Mouse (Mus musculus): ENCODE measurements around the gene Syn2. TPM values are rescaled to one million over a fixed set of nuclear protein-coding genes. Genes with fewer than 3 reads are reported as not detected.

Gene Syn2
- polyA plus RNA-seq, 1 experiment from 2014 or later: 0.30 TPM

DNA sequence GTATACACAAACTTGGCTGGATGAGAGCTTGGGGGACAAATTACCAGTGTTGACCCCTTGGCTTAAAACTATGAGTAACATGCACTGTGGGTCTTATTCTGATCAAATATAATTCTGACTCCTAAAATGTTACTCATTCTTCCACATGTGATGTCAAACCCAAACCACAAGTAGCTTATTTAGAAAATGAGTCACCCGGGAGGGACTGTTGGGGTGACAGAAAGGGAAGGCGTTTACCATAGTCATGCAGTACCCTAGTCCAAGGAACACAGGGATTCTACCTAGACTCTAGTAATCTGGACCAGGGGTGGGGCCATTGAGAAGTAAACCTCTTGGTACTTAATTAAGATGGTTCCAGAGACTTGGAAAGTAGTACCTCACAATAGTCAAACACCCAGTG lies 149.5 kb downstream of the Syn2 start:
- no peak for ATAC-seq (replicated peaks; ENCODE audit: low FRiP score)
- H3K4me2 ChIP-seq: no peak overlapping the region
- no peaks in the 10 kb centered on the region for H3K4me1 ChIP-seq (replicated peaks; ENCODE audit: control insufficient read depth, insufficient read depth, low read length)
- 85% methylated on average over 2 of the region's 2 CpGs for WGBS
- DNase-seq (ENCODE audit: low spot score): no peak
- H3K9me3 ChIP-seq (ENCODE audit: control insufficient read depth, low read length): no peaks in the 10 kb centered on the region
- H3K9ac ChIP-seq (ENCODE audit: low read depth, low read length): no peak overlapping the region
- no peak overlapping the region for H3K4me3 ChIP-seq (ENCODE audit: low read depth, low read length)
- no peak overlapping the region for H3K27ac ChIP-seq (ENCODE audit: low read depth, low read length)
- no peaks in the 10 kb centered on the region for H3K36me3 ChIP-seq (ENCODE audit: control insufficient read depth, insufficient read depth, low read length)
- H3K27me3 ChIP-seq (replicated peaks; ENCODE audit: control insufficient read depth, insufficient read depth, low read length): no peaks in the 10 kb centered on the region

DNA sequence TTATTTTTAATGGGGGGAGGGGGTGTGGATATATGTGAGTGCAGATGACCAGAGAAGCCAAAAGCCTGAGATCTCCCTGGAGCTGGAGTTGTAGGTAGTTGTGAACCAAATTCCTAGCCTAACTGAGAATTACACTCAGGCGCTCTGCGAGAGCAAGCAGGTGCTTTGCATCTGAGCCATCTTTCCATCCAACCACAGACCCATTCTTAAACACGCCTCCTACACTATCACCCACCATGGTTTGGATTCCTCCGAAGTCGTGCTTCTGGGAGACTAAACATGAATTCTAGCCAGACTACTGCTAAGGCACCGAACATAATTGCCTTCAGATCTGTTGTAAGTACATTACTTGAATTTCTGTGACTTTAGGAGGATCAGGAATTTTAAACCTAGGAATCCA lies 151.7 kb downstream of the Syn2 start:
- H3K27me3 ChIP-seq (replicated peaks; ENCODE audit: control insufficient read depth, insufficient read depth, low read length): no peaks in the 10 kb centered on the region
- no peak for ATAC-seq (replicated peaks; ENCODE audit: low FRiP score)
- no peak overlapping the region for H3K9ac ChIP-seq (ENCODE audit: low read depth, low read length)
- no peak overlapping the region for H3K4me3 ChIP-seq (ENCODE audit: low read depth, low read length)
- H3K27ac ChIP-seq (ENCODE audit: low read depth, low read length): no peak overlapping the region
- no peaks in the 10 kb centered on the region for H3K9me3 ChIP-seq (ENCODE audit: control insufficient read depth, low read length)
- no peak for DNase-seq (ENCODE audit: low spot score)
- H3K4me1 ChIP-seq (replicated peaks; ENCODE audit: control insufficient read depth, insufficient read depth, low read length): no peaks in the 10 kb centered on the region
- H3K36me3 ChIP-seq (ENCODE audit: control insufficient read depth, insufficient read depth, low read length): no peaks in the 10 kb centered on the region
- WGBS: 77% methylated on average over 6 of the region's 6 CpGs
- no peak overlapping the region for H3K4me2 ChIP-seq

DNA sequence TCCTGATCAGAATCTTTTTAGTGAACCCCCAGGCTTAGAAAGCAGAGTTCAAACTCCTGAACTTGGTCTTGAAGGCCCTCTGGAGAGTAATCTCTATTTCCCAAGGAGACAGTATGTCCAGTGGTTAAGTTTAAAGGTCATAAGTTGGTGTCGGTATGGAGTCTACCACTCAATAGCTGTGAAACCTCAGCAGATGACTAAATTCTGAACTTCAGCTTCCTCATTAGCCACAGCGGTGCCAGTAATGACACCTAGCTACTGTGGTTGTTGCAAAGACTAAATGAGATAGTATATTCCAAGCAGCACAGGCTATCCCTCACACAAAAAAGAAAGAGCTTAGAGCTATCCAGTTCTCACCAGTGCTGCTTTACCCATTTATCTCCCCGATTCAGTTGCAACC lies 153.5 kb downstream of the Syn2 start:
- H3K36me3 ChIP-seq (ENCODE audit: control insufficient read depth, insufficient read depth, low read length): no peaks in the 10 kb centered on the region
- H3K27ac ChIP-seq (ENCODE audit: low read depth, low read length): no peak overlapping the region
- DNase-seq (ENCODE audit: low spot score) (no peak), ATAC-seq (replicated peaks; ENCODE audit: low FRiP score) (no peak)
- H3K4me3 ChIP-seq (ENCODE audit: low read depth, low read length): no peak overlapping the region
- no peaks in the 10 kb centered on the region for H3K4me1 ChIP-seq (replicated peaks; ENCODE audit: control insufficient read depth, insufficient read depth, low read length)
- no peak overlapping the region for H3K4me2 ChIP-seq
- H3K9ac ChIP-seq (ENCODE audit: low read depth, low read length): no peak overlapping the region
- no peaks in the 10 kb centered on the region for H3K9me3 ChIP-seq (ENCODE audit: control insufficient read depth, low read length)
- H3K27me3 ChIP-seq (replicated peaks; ENCODE audit: control insufficient read depth, insufficient read depth, low read length): no peaks in the 10 kb centered on the region
- WGBS: 84% methylated on average over 3 of the region's 3 CpGs

DNA sequence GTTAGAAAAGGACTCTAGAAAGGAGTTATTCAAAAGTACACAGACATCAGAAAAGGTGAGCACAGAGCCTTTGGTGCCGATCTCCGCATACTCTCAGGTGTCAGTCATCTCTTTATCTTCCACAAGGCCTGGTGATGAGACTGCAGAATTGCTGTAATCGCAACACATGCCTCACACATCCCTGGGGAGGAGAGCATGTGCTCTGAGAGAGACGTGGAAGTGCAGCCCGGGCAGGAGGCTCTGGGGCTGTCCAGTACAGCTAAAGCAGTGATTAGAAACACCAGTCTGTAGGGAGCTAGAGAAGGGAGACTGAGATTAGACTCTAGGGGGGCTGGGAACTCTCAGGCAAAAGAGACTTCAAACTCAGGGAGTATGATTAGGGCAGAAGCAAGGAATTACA lies 155.9 kb downstream of the Syn2 start:
- DNase-seq (ENCODE audit: low spot score) (no peak), ATAC-seq (replicated peaks; ENCODE audit: low FRiP score) (no peak)
- Histone ChIP-seq H3K9ac (ENCODE audit: low read depth, low read length) (no peak overlapping the region), H3K4me3 (ENCODE audit: low read depth, low read length) (no peak overlapping the region), H3K9me3 (ENCODE audit: control insufficient read depth, low read length) (no peaks in the 10 kb centered on the region), H3K4me2 (no peak overlapping the region), H3K36me3 (ENCODE audit: control insufficient read depth, insufficient read depth, low read length) (no peaks in the 10 kb centered on the region), H3K27me3 (replicated peaks; ENCODE audit: control insufficient read depth, insufficient read depth, low read length) (no peaks in the 10 kb centered on the region), H3K27ac (ENCODE audit: low read depth, low read length) (no peak overlapping the region), H3K4me1 (replicated peaks; ENCODE audit: control insufficient read depth, insufficient read depth, low read length) (no peaks in the 10 kb centered on the region)
- 53% methylated on average over 5 of the region's 5 CpGs for WGBS

DNA sequence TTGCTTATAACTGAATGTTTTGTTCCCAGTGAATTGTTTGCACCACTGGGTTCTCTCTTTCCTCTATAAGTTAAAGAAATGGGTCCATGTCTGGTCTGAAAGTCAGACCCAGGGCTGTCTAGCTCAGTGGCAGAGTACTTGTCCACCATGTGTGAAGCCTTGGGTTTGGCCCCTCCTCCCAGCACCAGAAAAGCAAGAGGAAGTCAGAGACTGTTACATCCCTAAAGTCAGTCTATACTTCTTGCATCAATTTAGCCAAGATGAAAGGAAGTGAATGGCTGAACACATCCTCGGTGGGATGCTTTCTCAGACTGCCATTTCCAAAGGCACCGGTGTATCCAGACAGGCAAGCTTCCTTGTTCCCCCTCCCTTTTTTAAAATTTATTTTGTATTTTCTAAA lies 156.4 kb downstream of the Syn2 start:
- DNase-seq (ENCODE audit: low spot score) (no peak), ATAC-seq (replicated peaks; ENCODE audit: low FRiP score) (no peak)
- Histone ChIP-seq H3K4me1 (replicated peaks; ENCODE audit: control insufficient read depth, insufficient read depth, low read length) (no peaks in the 10 kb centered on the region), H3K4me3 (ENCODE audit: low read depth, low read length) (no peak overlapping the region), H3K9me3 (ENCODE audit: control insufficient read depth, low read length) (no peaks in the 10 kb centered on the region), H3K4me2 (no peak overlapping the region), H3K9ac (ENCODE audit: low read depth, low read length) (no peak overlapping the region), H3K36me3 (ENCODE audit: control insufficient read depth, insufficient read depth, low read length) (no peaks in the 10 kb centered on the region), H3K27ac (ENCODE audit: low read depth, low read length) (no peak overlapping the region), H3K27me3 (replicated peaks; ENCODE audit: control insufficient read depth, insufficient read depth, low read length) (no peaks in the 10 kb centered on the region)
- WGBS: 78% methylated on average over 2 of the region's 2 CpGs

DNA sequence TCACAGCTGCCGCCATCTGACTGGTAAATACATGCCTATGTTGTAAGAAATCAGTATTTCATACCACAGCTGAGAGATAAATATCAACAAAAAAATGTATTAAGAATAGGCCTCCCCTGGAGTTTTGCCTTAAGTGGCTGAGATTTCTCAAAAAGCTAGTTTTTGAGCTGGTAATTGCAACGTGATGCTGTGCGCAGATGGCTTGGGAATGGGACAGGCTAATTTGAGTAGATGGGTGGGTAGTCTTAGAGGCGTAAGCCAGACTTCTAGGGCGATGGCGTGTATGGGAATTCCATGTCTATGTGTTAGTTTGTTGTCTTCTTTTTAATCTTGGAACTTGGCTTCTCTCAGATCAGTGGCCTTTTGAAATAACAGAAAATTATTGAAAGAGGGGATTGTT lies 157.1 kb downstream of the Syn2 start:
- DNase-seq (ENCODE audit: low spot score) (no peak), ATAC-seq (replicated peaks; ENCODE audit: low FRiP score) (no peak)
- no peak overlapping the region for H3K4me2 ChIP-seq
- no peaks in the 10 kb centered on the region for H3K27me3 ChIP-seq (replicated peaks; ENCODE audit: control insufficient read depth, insufficient read depth, low read length)
- no peaks in the 10 kb centered on the region for H3K4me1 ChIP-seq (replicated peaks; ENCODE audit: control insufficient read depth, insufficient read depth, low read length)
- no peaks in the 10 kb centered on the region for H3K9me3 ChIP-seq (ENCODE audit: control insufficient read depth, low read length)
- no peaks in the 10 kb centered on the region for H3K36me3 ChIP-seq (ENCODE audit: control insufficient read depth, insufficient read depth, low read length)
- H3K4me3 ChIP-seq (ENCODE audit: low read depth, low read length): no peak overlapping the region
- no peak overlapping the region for H3K9ac ChIP-seq (ENCODE audit: low read depth, low read length)
- H3K27ac ChIP-seq (ENCODE audit: low read depth, low read length): no peak overlapping the region
- WGBS: 87% methylated on average over 6 of the region's 6 CpGs

- no peaks in the 10 kb centered on the region for H3K36me3 ChIP-seq (ENCODE audit: control insufficient read depth, insufficient read depth, low read length)
- no peak overlapping the region for H3K9ac ChIP-seq (ENCODE audit: low read depth, low read length)
- no peaks in the 10 kb centered on the region for H3K4me1 ChIP-seq (replicated peaks; ENCODE audit: control insufficient read depth, insufficient read depth, low read length)
- no peak for ATAC-seq (replicated peaks; ENCODE audit: low FRiP score)
- H3K4me3 ChIP-seq (ENCODE audit: low read depth, low read length): no peak overlapping the region
- no peaks in the 10 kb centered on the region for H3K27me3 ChIP-seq (replicated peaks; ENCODE audit: control insufficient read depth, insufficient read depth, low read length)
- no peak overlapping the region for H3K4me2 ChIP-seq
- 67% methylated on average over 6 of the region's 6 CpGs for WGBS
- no peaks in the 10 kb centered on the region for H3K9me3 ChIP-seq (ENCODE audit: control insufficient read depth, low read length)
- DNase-seq (ENCODE audit: low spot score): no peak
- no peak overlapping the region for H3K27ac ChIP-seq (ENCODE audit: low read depth, low read length)
Observed at GRCm38 (mm10) chr6:115292621-115293020, 157.9 kb downstream of the Syn2 start.

DNA sequence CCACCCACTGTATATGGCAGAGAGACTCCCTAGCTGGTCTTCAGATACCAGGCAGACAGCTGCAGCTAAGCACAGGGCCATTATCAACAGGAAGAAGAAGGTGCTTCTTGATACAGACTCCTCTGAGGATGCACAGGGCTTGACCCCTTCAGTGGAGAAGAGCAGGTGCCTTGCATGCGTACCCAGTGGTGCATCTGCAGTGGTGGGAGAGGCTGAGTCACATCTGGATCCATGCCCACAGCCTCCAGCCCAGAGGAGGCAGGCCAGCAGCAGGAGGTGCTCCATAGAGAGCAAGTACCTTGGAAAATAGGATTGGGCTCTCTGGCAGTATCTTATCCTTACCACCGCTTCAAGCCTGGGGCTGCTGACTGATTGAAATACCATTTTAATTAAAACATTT lies 159.2 kb downstream of the Syn2 start:
- no peak overlapping the region for H3K4me2 ChIP-seq
- H3K27me3 ChIP-seq (replicated peaks; ENCODE audit: control insufficient read depth, insufficient read depth, low read length): no peaks in the 10 kb centered on the region
- no peaks in the 10 kb centered on the region for H3K36me3 ChIP-seq (ENCODE audit: control insufficient read depth, insufficient read depth, low read length)
- no peak overlapping the region for H3K9ac ChIP-seq (ENCODE audit: low read depth, low read length)
- no peak for ATAC-seq (replicated peaks; ENCODE audit: low FRiP score)
- no peak overlapping the region for H3K27ac ChIP-seq (ENCODE audit: low read depth, low read length)
- H3K4me3 ChIP-seq (ENCODE audit: low read depth, low read length): no peak overlapping the region
- H3K9me3 ChIP-seq (ENCODE audit: control insufficient read depth, low read length): no peaks in the 10 kb centered on the region
- WGBS: 77% methylated on average over 2 of the region's 2 CpGs
- no peaks in the 10 kb centered on the region for H3K4me1 ChIP-seq (replicated peaks; ENCODE audit: control insufficient read depth, insufficient read depth, low read length)
- DNase-seq (ENCODE audit: low spot score): no peak

DNA sequence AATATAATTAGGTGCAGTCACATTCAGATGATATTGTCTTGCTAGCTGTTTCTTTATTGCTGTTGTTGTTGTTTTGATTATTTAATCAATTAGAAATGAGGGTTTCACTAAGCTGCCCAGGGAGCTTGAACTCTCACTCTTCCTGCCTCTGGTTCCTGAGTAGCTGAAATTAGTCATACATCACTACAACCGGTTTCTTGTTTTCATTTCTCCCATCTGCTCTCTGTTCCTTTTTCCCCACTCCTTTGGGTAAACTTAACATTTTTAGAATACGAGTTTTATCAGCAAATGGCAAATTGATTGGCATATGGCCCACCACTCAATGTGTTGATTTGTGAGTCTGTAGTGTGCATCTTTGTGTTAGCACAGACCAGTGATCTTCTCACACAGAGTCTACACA lies 172.4 kb downstream of the Syn2 start:
- Histone ChIP-seq H3K9ac (ENCODE audit: low read depth, low read length) (no peak overlapping the region), H3K27ac (ENCODE audit: low read depth, low read length) (no peak overlapping the region), H3K4me1 (replicated peaks; ENCODE audit: control insufficient read depth, insufficient read depth, low read length) (no peaks in the 10 kb centered on the region), H3K4me3 (ENCODE audit: low read depth, low read length) (no peak overlapping the region), H3K27me3 (replicated peaks; ENCODE audit: control insufficient read depth, insufficient read depth, low read length) (no peaks in the 10 kb centered on the region), H3K9me3 (ENCODE audit: control insufficient read depth, low read length) (no peaks in the 10 kb centered on the region), H3K4me2 (no peak overlapping the region), H3K36me3 (ENCODE audit: control insufficient read depth, insufficient read depth, low read length) (no peaks in the 10 kb centered on the region)
- WGBS: 70% methylated on average over 2 of the region's 2 CpGs
- no peak for ATAC-seq (replicated peaks; ENCODE audit: low FRiP score)
- DNase-seq (ENCODE audit: low spot score): no peak
